Mouse (Mus musculus): Measurements from ENCODE around the gene 5830473C10Rik. TPM values are rescaled to one million over a fixed set of nuclear protein-coding genes. Genes with fewer than 3 reads are reported as not detected.
A peak's percentile ranks its signal among the peaks of the same experiment; 100 is the strongest.

5830473C10Rik gene
- polyA plus RNA-seq, 1 experiment from 2014 or later: not detected

DNA sequence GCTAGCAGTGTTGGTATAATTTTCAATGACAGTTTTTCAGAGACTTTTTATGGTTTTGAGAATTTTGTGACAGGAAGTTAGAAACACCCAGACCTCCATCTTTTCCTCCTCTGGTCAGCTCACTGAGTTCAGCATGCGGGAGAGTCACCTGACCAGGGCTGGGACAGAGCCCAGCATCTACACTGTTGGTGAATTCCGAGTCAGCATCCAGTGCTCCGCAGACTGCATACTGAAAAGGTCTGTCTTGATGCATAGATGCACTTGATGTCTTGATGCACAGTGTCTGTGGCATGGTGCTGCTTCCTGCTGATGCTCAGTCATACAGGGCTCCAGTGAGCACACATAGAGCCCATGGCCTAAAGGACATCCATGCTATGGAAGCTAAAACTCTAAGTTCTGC lies 67.1 kb downstream of the 5830473C10Rik start:
- ATAC-seq (replicated peaks): peak; percentile 41; the same call in 1 of the 2 replicates

GRCm38 (mm10) chr5:90628530-90628929 lies 67.6 kb downstream of the 5830473C10Rik start:
- no peaks in the 10 kb centered on the region for H3K36me3 ChIP-seq
- no peak overlapping the region for H3K9ac ChIP-seq (replicated peaks)
- ATAC-seq (replicated peaks): peak; percentile 58
- peaks cover 4% of the 10 kb centered on the region; the same call in 1 of the 2 replicates for H3K4me1 ChIP-seq
- H3K9me3 ChIP-seq: no peaks in the 10 kb centered on the region
- no peak overlapping the region for H3K4me3 ChIP-seq
- no peaks in the 10 kb centered on the region for H3K27me3 ChIP-seq
- H3K27ac ChIP-seq (replicated peaks): no peak overlapping the region
- H3K4me2 ChIP-seq (replicated peaks): no peak overlapping the region
- 51% methylated on average over 1 of the region's 1 CpGs for WGBS

More for the DNA sequence above, 67.1 kb downstream of the 5830473C10Rik start:
- H3K4me2 ChIP-seq (replicated peaks): no peak overlapping the region
- H3K9ac ChIP-seq (replicated peaks): no peak overlapping the region
- WGBS: 67% methylated on average over 3 of the region's 3 CpGs
- peaks cover 4% of the 10 kb centered on the region; the same call in 1 of the 2 replicates for H3K4me1 ChIP-seq
- H3K4me3 ChIP-seq: no peak overlapping the region
- no peaks in the 10 kb centered on the region for H3K36me3 ChIP-seq
- no peak overlapping the region for H3K27ac ChIP-seq (replicated peaks)
- H3K9me3 ChIP-seq: no peaks in the 10 kb centered on the region
- no peaks in the 10 kb centered on the region for H3K27me3 ChIP-seq

- H3K9ac ChIP-seq (replicated peaks): no peak overlapping the region
- H3K4me1 ChIP-seq: no peaks in the 10 kb centered on the region
- ATAC-seq (replicated peaks): no peak
- no peak overlapping the region for H3K4me2 ChIP-seq (replicated peaks)
- 79% methylated on average over 7 of the region's 7 CpGs for WGBS
- H3K36me3 ChIP-seq: no peaks in the 10 kb centered on the region
- H3K27me3 ChIP-seq: no peaks in the 10 kb centered on the region
- H3K27ac ChIP-seq (replicated peaks): no peak overlapping the region
- no peaks in the 10 kb centered on the region for H3K9me3 ChIP-seq
- H3K4me3 ChIP-seq: no peak overlapping the region
These were observed 74.0 kb downstream of the 5830473C10Rik start for GRCm38 (mm10) chr5:90634885-90635284.

DNA sequence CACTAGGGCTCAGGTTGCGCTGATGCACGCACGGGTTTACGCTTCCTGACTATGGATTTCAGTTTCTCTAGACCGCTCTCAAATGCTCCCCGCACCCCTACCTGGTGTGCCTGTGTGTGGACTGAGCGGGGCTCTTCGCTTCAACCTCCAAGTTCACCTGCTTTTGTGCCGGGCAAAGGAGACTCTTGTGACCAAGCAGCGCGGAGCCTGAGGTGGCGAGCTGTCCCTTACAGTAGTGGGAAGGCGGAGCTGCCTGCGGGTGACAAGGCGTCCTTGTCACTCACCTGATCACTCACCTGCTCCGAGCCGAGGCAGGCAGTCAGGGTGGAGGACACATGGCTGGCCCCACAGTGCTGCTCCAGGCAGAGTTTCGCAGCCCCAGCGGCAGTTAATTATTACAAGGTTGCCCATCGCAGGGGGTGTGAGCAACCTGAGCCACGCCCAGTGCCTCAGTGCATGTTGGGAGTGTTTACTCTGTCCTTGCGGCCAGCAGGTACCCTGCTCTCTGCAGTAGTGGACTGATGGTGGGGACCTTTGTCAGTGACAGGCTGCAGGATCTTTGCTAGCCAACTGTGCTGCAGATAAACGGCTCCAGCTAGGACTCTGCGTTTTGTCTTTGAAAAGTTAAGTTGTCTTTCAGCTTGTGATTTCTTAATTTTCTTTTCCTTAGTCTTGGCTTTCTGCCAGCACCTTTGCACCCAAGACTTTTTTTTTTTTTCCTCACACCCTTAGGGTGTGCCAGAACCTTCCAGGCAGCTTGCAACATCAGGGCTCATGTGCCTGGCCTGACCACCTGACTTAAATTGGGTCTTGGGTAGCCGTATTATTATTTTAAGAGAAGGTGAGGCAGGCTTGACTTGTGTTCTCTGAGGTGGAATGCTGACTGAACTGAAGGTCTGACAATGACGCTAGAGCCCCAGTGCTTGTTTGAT lies 79.6 kb downstream of the 5830473C10Rik start, which contains the start of gene Rassf6:
Rassf6 (minus strand) TSS at position 372 of the 932 bp plus-strand sequence.
- peak; percentile 38 for ATAC-seq (replicated peaks)
- peaks cover 8% of the 10 kb centered on the region for H3K4me1 ChIP-seq
- no peaks in the 10 kb centered on the region for H3K36me3 ChIP-seq
- H3K4me2 ChIP-seq (replicated peaks): peak within 1 kb of the TSS; percentile 56
- H3K27me3 ChIP-seq: no peaks in the 10 kb centered on the region
- H3K27ac ChIP-seq (replicated peaks): no peak within 1 kb of the TSS
- WGBS: 10% methylated on average over 26 of the region's 26 CpGs
- H3K9ac ChIP-seq (replicated peaks): peak within 1 kb of the TSS; percentile 38
- peak within 1 kb of the TSS; percentile 39 for H3K4me3 ChIP-seq
- H3K9me3 ChIP-seq: no peaks in the 10 kb centered on the region

DNA sequence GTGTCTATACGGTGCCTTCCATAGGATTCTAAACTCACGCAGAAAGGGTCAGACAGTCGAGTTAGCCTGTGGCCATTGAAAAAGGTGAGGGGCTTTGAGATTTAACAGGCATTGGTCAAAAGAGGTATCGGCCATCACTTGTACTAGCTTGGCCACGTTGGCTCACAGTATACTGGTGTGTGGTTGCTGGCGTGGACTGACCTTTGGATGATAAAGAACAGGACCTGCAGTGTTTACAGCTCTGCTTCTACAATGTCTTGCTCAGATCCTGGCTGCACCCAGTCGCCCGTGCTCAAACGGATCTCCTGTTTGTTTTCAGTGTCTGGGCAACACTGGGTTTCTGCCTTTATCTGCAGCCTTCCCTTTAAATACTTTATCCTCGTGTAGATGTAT lies 80.3 kb downstream of the 5830473C10Rik start:
- ATAC-seq (replicated peaks): no peak
- H3K9me3 ChIP-seq: no peaks in the 10 kb centered on the region
- H3K36me3 ChIP-seq: no peaks in the 10 kb centered on the region
- no peak overlapping the region for H3K9ac ChIP-seq (replicated peaks)
- H3K27me3 ChIP-seq: no peaks in the 10 kb centered on the region
- H3K4me3 ChIP-seq: no peak overlapping the region
- whole genome bisulfite sequencing: 79% methylated on average over 10 of the region's 10 CpGs
- H3K4me1 ChIP-seq: peaks cover 8% of the 10 kb centered on the region
- no peak overlapping the region for H3K27ac ChIP-seq (replicated peaks)
- H3K4me2 ChIP-seq (replicated peaks): no peak overlapping the region

DNA sequence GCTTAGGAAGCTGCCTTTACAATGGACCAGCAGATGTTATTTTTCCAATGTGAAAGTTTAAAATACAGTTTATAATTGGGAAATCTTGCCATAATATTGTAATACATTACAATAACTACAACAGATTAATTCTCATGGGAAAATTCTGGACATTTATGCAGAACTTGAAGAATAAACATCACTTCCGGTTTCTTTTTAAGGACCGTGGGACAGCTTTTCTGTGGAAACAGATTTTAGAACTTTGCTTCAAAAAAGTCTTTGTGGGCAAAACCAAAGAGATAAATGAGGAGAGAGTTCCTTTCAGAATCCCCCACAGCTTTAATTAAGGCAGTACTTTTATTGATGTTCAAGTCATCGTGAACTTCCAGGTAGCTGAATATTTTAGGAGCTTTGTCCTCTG lies 84.7 kb downstream of the 5830473C10Rik start:
- no peaks in the 10 kb centered on the region for H3K36me3 ChIP-seq
- no peak for ATAC-seq (replicated peaks)
- H3K27me3 ChIP-seq: no peaks in the 10 kb centered on the region
- no peak overlapping the region for H3K27ac ChIP-seq (replicated peaks)
- WGBS: 48% methylated on average over 3 of the region's 3 CpGs
- no peak overlapping the region for H3K4me2 ChIP-seq (replicated peaks)
- H3K4me3 ChIP-seq: no peak overlapping the region
- H3K9me3 ChIP-seq: no peaks in the 10 kb centered on the region
- no peak overlapping the region for H3K9ac ChIP-seq (replicated peaks)
- H3K4me1 ChIP-seq: peaks cover 2% of the 10 kb centered on the region

DNA sequence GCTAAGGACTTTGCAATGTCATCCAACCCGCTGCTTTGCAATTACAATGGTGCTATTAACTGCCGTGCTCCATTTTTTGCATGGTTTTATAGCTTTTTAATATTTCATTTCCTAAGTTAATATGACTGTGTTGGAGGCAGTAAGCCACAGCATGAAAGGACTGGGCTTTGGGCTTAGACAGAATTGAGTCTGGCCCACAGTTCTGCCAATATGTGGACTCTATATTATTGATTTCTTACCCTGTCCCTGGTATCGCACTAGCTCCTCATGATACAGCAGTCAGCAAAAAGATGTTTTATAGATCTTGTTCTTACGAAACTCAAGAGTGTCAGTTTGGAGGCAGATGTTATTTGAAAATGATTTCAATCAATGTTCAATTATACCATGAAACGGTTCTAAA lies 85.5 kb downstream of the 5830473C10Rik start:
- H3K9ac ChIP-seq (replicated peaks): no peak overlapping the region
- H3K4me1 ChIP-seq: no peaks in the 10 kb centered on the region
- no peak overlapping the region for H3K4me2 ChIP-seq (replicated peaks)
- H3K36me3 ChIP-seq: no peaks in the 10 kb centered on the region
- no peaks in the 10 kb centered on the region for H3K27me3 ChIP-seq
- no peaks in the 10 kb centered on the region for H3K9me3 ChIP-seq
- no peak overlapping the region for H3K27ac ChIP-seq (replicated peaks)
- no peak for ATAC-seq (replicated peaks)
- H3K4me3 ChIP-seq: no peak overlapping the region
- WGBS: 92% methylated on average over 5 of the region's 5 CpGs

Other genes with a start within 250 kb of the 5830473C10Rik start
- 29.7 and 30.2 TPM in 2 replicates for gene Ankrd17, start 194.5 kb upstream of the 5830473C10Rik start, polyA plus RNA-seq (2015; fragmentation: Nextera tagmentation; extraction: Ambion mirVana)
- 5.7 and 6.1 TPM in 2 replicates for gene Gm9958, start 193.9 kb upstream of the 5830473C10Rik start, polyA plus RNA-seq (2015; fragmentation: Nextera tagmentation; extraction: Ambion mirVana)
- 3.1 TPM in 1 of 2 replicates, not detected in the other for gene Alb, start 100.2 kb upstream of the 5830473C10Rik start, polyA plus RNA-seq (2015; fragmentation: Nextera tagmentation; extraction: Ambion mirVana)
- gene Afp, start 70.4 kb upstream of the 5830473C10Rik start, polyA plus RNA-seq (2015; fragmentation: Nextera tagmentation; extraction: Ambion mirVana): 4.4 TPM in 1 of 2 replicates, not detected in the other
- gene Afm, start 42.2 kb upstream of the 5830473C10Rik start, polyA plus RNA-seq (2015; fragmentation: Nextera tagmentation; extraction: Ambion mirVana): not detected in 2 replicates
- 0.14 and 0.43 TPM in 2 replicates for gene Rassf6, start 79.5 kb downstream of the 5830473C10Rik start, polyA plus RNA-seq (2015; fragmentation: Nextera tagmentation; extraction: Ambion mirVana)
- gene Cxcl5, start 198.3 kb downstream of the 5830473C10Rik start, polyA plus RNA-seq (2015; fragmentation: Nextera tagmentation; extraction: Ambion mirVana): 0.10 TPM in 1 of 2 replicates, not detected in the other
- gene Ppbp, start 207.4 kb downstream of the 5830473C10Rik start, polyA plus RNA-seq (2015; fragmentation: Nextera tagmentation; extraction: Ambion mirVana): 0.52 and 1.0 TPM in 2 replicates
- gene Pf4, start 211.3 kb downstream of the 5830473C10Rik start, polyA plus RNA-seq (2015; fragmentation: Nextera tagmentation; extraction: Ambion mirVana): 28.0 and 30.4 TPM in 2 replicates
- gene Cxcl3, start 225.0 kb downstream of the 5830473C10Rik start, polyA plus RNA-seq (2015; fragmentation: Nextera tagmentation; extraction: Ambion mirVana): not detected in 2 replicates
- not detected in 2 replicates for gene Cxcl15, start 233.4 kb downstream of the 5830473C10Rik start, polyA plus RNA-seq (2015; fragmentation: Nextera tagmentation; extraction: Ambion mirVana)